In the genomic region with DNA sequence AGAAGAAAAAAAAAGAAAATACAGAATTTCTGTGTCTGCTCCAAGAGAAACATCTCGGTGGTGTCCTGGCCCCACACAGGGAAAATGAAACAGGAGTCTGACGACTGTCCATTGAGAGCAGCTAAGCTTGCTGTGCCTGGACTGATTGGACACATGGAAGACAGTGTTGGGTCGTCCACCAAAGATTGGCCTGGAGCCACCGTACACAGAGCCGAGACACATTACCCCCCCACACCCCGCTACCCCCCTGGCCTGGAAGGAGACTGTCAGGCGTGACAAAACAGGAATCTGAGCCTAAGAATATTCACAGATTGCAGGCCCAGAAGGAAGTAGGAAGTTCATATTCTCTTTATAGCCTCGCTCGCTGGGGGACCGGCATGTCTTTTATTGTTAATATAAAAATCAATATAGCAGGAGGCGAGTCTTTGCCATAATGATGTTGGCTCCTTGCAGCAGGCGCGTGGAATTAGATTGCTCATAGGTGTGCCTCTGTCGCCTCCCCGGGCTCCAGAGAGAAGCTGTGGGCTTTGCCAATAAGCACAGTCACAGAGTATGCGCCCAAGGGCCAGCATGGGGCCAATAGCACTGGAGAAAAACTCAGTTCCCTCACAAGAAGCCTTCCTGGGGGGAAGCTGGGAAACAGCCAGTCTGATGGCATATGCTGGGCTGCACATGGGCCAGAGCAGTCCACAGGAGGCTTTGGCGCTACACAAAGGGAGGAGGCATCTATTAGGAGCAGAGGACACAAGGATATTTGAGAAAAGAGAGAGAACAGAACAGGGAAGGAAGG, we compare ENCODE assay signal across 9 mouse cellular contexts. TPM values are rescaled to one million over a fixed set of nuclear protein-coding genes. Genes with fewer than 3 reads are reported as not detected.
DNase-seq lines count a peak whose midpoint lies in the region; ATAC-seq and TF ChIP-seq lines count a peak whose summit lies in the region.
"Had no signal": no experiment of that assay in that cellular context is flagged by ENCODE, and none has a peak within 500 bp of the region (broad histone marks: within the 10 kb centered on the region; RNA-seq: fewer than 3 reads in every experiment).

No protein-coding gene starts in this region.

- peak; percentile 25 for DNase-seq in kidney, postnatal 0 days (ENCODE audit: low spot score)
- DNase-seq in kidney, postnatal 25 days = no peak
- peak; percentile 39 for DNase-seq in embryo, embryonic 10.5 days (ENCODE audit: low spot score)
- DNase-seq in hindbrain, embryonic 11.5 days (ENCODE audit: low spot score) = peak; percentile 35
- DNase-seq in layer of hippocampus, postnatal 25 days (ENCODE audit: extremely low spot score in 1 of 2, low spot score in 1 of 2) = no peak
- no peak for DNase-seq in right cerebral cortex, postnatal 36 days (ENCODE audit: low spot score in 2 of 2)
- no peak for DNase-seq in adrenal gland, postnatal 36 days

- H3K36me3 ChIP-seq in kidney, postnatal 0 days (ENCODE audit: insufficient read depth, low read length) = no peaks in the 10 kb centered on the region
- no peaks in the 10 kb centered on the region for H3K36me3 ChIP-seq in hindbrain, embryonic 11.5 days (ENCODE audit: control insufficient read depth, insufficient read depth, low read length)
- H3K36me3 ChIP-seq in midbrain, embryonic 15.5 days (replicated peaks) = no peaks in the 10 kb centered on the region
- H3K36me3 ChIP-seq: liver, embryonic 12.5 days had no signal

- WGBS in kidney, postnatal 0 days = 50% methylated on average over 17 of the region's 17 CpGs
- WGBS in hindbrain, embryonic 11.5 days = 53% methylated on average over 17 of the region's 17 CpGs
- WGBS in midbrain, embryonic 15.5 days = 34% methylated on average over 17 of the region's 17 CpGs

- no peak overlapping the region for H3K4me3 ChIP-seq in kidney, postnatal 0 days (replicated peaks; ENCODE audit: low read depth, low read length)
- no peak overlapping the region for H3K4me3 ChIP-seq in hindbrain, embryonic 11.5 days (ENCODE audit: low read depth, low read length)
- no peak overlapping the region for H3K4me3 ChIP-seq in midbrain, embryonic 15.5 days
- H3K4me3 ChIP-seq: liver, embryonic 12.5 days had no signal

- H3K27me3 ChIP-seq in kidney, postnatal 0 days (ENCODE audit: insufficient read depth, low read length) = no peaks in the 10 kb centered on the region
- H3K27me3 ChIP-seq in hindbrain, embryonic 11.5 days (ENCODE audit: control insufficient read depth, insufficient read depth, low read length) = no peaks in the 10 kb centered on the region
- H3K27me3 ChIP-seq in midbrain, embryonic 15.5 days (replicated peaks) = no peaks in the 10 kb centered on the region
- H3K27me3 ChIP-seq: liver, embryonic 12.5 days had no signal

- TF ChIP-seq CTCF in kidney, postnatal 0 days (IDR thresholded peaks at IDR 0.05; ENCODE audit: low read depth) = no peak

- no peaks in the 10 kb centered on the region for H3K9me3 ChIP-seq in kidney, postnatal 0 days (replicated peaks; ENCODE audit: low read length)
- H3K9me3 ChIP-seq in hindbrain, embryonic 11.5 days (ENCODE audit: control insufficient read depth, low read length) = no peaks in the 10 kb centered on the region
- H3K9me3 ChIP-seq in midbrain, embryonic 15.5 days = no peaks in the 10 kb centered on the region

- no peak for ATAC-seq in kidney, postnatal 0 days (replicated peaks; ENCODE audit: low FRiP score, low read depth)
- peak; percentile 73 for ATAC-seq in hindbrain, embryonic 11.5 days (ENCODE audit: low FRiP score)
- peak; percentile 67 for ATAC-seq in midbrain, embryonic 15.5 days (replicated peaks)
- ATAC-seq: liver, embryonic 12.5 days had no signal

- H3K27ac ChIP-seq in kidney, postnatal 0 days = no peak overlapping the region
- H3K27ac ChIP-seq in hindbrain, embryonic 11.5 days (ENCODE audit: low read depth, low read length) = peak overlapping the region; percentile 67
- H3K27ac ChIP-seq in midbrain, embryonic 15.5 days = peak overlapping the region; percentile 63
- H3K27ac ChIP-seq: liver, embryonic 12.5 days had no signal

- no peak overlapping the region for H3K4me2 ChIP-seq in kidney, postnatal 0 days (ENCODE audit: low read length)
- H3K4me2 ChIP-seq in hindbrain, embryonic 11.5 days (replicated peaks; ENCODE audit: low read depth, low read length) = 0 out of 2 replicates have a peak overlapping the region, but pooled peaks have one; percentile 13
- H3K4me2 ChIP-seq in midbrain, embryonic 15.5 days = no peak overlapping the region
- H3K4me2 ChIP-seq: liver, embryonic 12.5 days had no signal

- no peaks in the 10 kb centered on the region for H3K4me1 ChIP-seq in kidney, postnatal 0 days (replicated peaks; ENCODE audit: insufficient read depth, low read length)
- peaks cover 2% of the 10 kb centered on the region; the same call in 1 of the 2 replicates for H3K4me1 ChIP-seq in hindbrain, embryonic 11.5 days (replicated peaks; ENCODE audit: control insufficient read depth, insufficient read depth, low read length)
- peaks cover 11% of the 10 kb centered on the region for H3K4me1 ChIP-seq in midbrain, embryonic 15.5 days
- H3K4me1 ChIP-seq: liver, embryonic 12.5 days had no signal

- H3K9ac ChIP-seq in kidney, postnatal 0 days (ENCODE audit: low read depth, low read length) = no peak overlapping the region
- 0 out of 2 replicates have a peak overlapping the region, but pooled peaks have one; percentile 25 for H3K9ac ChIP-seq in hindbrain, embryonic 11.5 days (ENCODE audit: low read depth, low read length)
- H3K9ac ChIP-seq in midbrain, embryonic 15.5 days = no peak overlapping the region
- H3K9ac ChIP-seq: liver, embryonic 12.5 days had no signal

RNA-seq across cellular contexts. Expression of a gene that starts 49.0 kb away (rescaled TPM):
- polyA plus RNA-seq in kidney, postnatal 0 days (2015; fragmentation: Nextera tagmentation; extraction: Ambion mirVana) = 0.74 and 0.75 TPM in 2 replicates
- polyA plus RNA-seq in hindbrain, embryonic 11.5 days (2014; fragmentation: Nextera tagmentation; extraction: Ambion mirVana) = 18.6 and 21.1 TPM in 2 replicates
- polyA plus RNA-seq in midbrain, embryonic 15.5 days (2015; fragmentation: Nextera tagmentation; extraction: Ambion mirVana) = 11.5 and 13.3 TPM in 2 replicates
- 1 to 10 TPM; 3.4 to 4.0 TPM for total RNA-seq in layer of hippocampus, postnatal 25 days (2021)
- total RNA-seq in adrenal gland, postnatal 36 days (2021) = under 1 TPM; 0.72 to 0.73 TPM

Comparison
In these comparisons a context has a peak if more than half of its experiments do, and no peak if none do; other contexts are left out.
1. DNase-seq: peak in kidney, postnatal 0 days (single experiment), embryo, embryonic 10.5 days (single experiment) and hindbrain, embryonic 11.5 days (single experiment); none in kidney, postnatal 25 days (0 of 2), layer of hippocampus, postnatal 25 days (0 of 2), right cerebral cortex, postnatal 36 days (0 of 2) and adrenal gland, postnatal 36 days (0 of 2).